Mouse (Mus musculus) heart, embryonic 14.5 days (tissue): ENCODE measurements around the gene Atrip. TPM values are rescaled to one million over a fixed set of nuclear protein-coding genes. Genes with fewer than 3 reads are reported as not detected.

Experiments
- ATAC-seq: fragments of 200-750 bp; cut with Nextera tagmentation; 2 replicates; pipeline ENCODE4 v1.8.0; 2017; ENCODE audit warnings: low read depth, moderate TSS enrichment; ENCODE audit not compliant: insufficient number of reproducible peaks, insufficient read depth, low FRiP score
- H3K27ac ChIP-seq, 2 experiments: fragments of 200-500 bp in 1 of 2; fragments of 300-500 bp in 1 of 2; sonication (generic) in 1 of 2; replicated peaks in 1 of 2; 2 replicates each; pipeline ENCODE4 v1.5.1; 2012 to 2014; ENCODE audit warnings: low read depth in 2 of 2, low read length in 2 of 2, control low read depth in 1 of 2, mild to moderate bottlenecking in 1 of 2, mixed read lengths in 1 of 2; ENCODE audit not compliant: control insufficient read depth in 1 of 2, insufficient read depth in 1 of 2
- H3K27me3 ChIP-seq: fragments of 300-500 bp; sonication (generic); 2 replicates; pipeline ENCODE4 v1.6.1; 2014; ENCODE audit warnings: mild to moderate bottlenecking, low read length, control low read depth; ENCODE audit not compliant: control insufficient read depth, insufficient read depth
- H3K36me3 ChIP-seq: fragments of 300-500 bp; sonication (generic); 2 replicates; pipeline ENCODE4 v1.6.1; 2014; ENCODE audit warnings: mild to moderate bottlenecking, control low read depth, low read length, mixed read lengths; ENCODE audit not compliant: control insufficient read depth, insufficient read depth
- H3K4me1 ChIP-seq, 2 experiments: fragments of 200-500 bp in 1 of 2; fragments of 300-500 bp in 1 of 2; sonication (generic) in 1 of 2; 2 replicates each; pipeline ENCODE4 v1.6.1; 2012 to 2014; ENCODE audit warnings: low read length in 2 of 2, control low read depth in 1 of 2, mixed read lengths in 1 of 2; ENCODE audit not compliant: control insufficient read depth in 2 of 2, insufficient read depth in 2 of 2
- H3K4me2 ChIP-seq: fragments of 300-500 bp; sonication (generic); 2 replicates; pipeline ENCODE4 v1.6.1; 2014; ENCODE audit warnings: mild to moderate bottlenecking, low read length
- H3K4me3 ChIP-seq, 2 experiments: fragments of 200-500 bp in 1 of 2; fragments of 300-500 bp in 1 of 2; sonication (generic) in 1 of 2; 2 replicates each; pipeline ENCODE4 v1.5.1; 2012 to 2014; ENCODE audit warnings: low read length in 2 of 2, mild to moderate bottlenecking in 2 of 2, control low read depth in 1 of 2, low read depth in 1 of 2, moderate library complexity in 1 of 2; ENCODE audit not compliant: control insufficient read depth in 1 of 2, insufficient read depth in 1 of 2
- H3K9ac ChIP-seq: fragments of 300-500 bp; sonication (generic); 2 replicates; pipeline ENCODE4 v1.6.1; 2014; ENCODE audit warnings: mild to moderate bottlenecking, low read length
- H3K9me3 ChIP-seq: fragments of 300-500 bp; sonication (generic); 2 replicates; pipeline ENCODE4 v1.6.1; 2016; ENCODE audit warnings: low read length, control low read depth; ENCODE audit not compliant: control insufficient read depth
- WGBS: fragments of 180-500 bp; shearing (Covaris S2); extraction: QIAGEN DNeasy Blood & Tissue Kit; methylation state at CpG from one replicate; pipeline ENCODE4 v1.1.7; 2014; 5-methylcytosine and 5-hydroxymethylcytosine counted together
- polyA plus RNA-seq: library from polyadenylated mRNA; unstranded; fragments of >200 nt; fragmentation: Nextera tagmentation; extraction: Ambion mirVana; gene quantifications from 2 replicates; pipeline ENCODE4 v1.2.1, GENCODE M21; 2014

The Atrip gene
- polyA plus RNA-seq, 1 experiment from 2014 or later = 17.5 TPM

- ATAC-seq = no peak
- 89% methylated on average over 19 of the region's 19 CpGs for WGBS
These were observed 15.7 kb downstream of the Atrip start for GRCm38 (mm10) chr9:109058006-109058765.

GRCm38 (mm10) chr9:109057543-109057942 is 16.4 kb downstream of the Atrip start:
- Histone ChIP-seq H3K9ac (no peak overlapping the region), H3K27ac (no peak overlapping the region), H3K4me3 (no peak overlapping the region), H3K27me3 (no peaks in the 10 kb centered on the region), H3K4me1 (peaks cover 11 to 24% of the 10 kb centered on the region in 2 experiments), H3K9me3 (no peaks in the 10 kb centered on the region), H3K36me3 (peaks cover 56% of the 10 kb centered on the region), H3K4me2 (no peak overlapping the region)
- WGBS = 86% methylated on average over 5 of the region's 5 CpGs
- ATAC-seq = no peak

More at GRCm38 (mm10) chr9:109058006-109058765, 15.7 kb downstream of the Atrip start:
- Histone ChIP-seq H3K9ac (peak overlapping the region; percentile 77), H3K27me3 (no peaks in the 10 kb centered on the region), H3K4me3 (no peak overlapping the region), H3K9me3 (no peaks in the 10 kb centered on the region), H3K4me2 (peak overlapping the region; percentile 76), H3K36me3 (peaks cover 57% of the 10 kb centered on the region), H3K27ac (peak overlapping the region in 1 of 2 experiments; percentile 92; a peak in 2 of 4 replicates), H3K4me1 (peaks cover 11 to 24% of the 10 kb centered on the region in 2 experiments)

- WGBS = 84% methylated on average over 4 of the region's 4 CpGs
- no peak for ATAC-seq
- Histone ChIP-seq H3K36me3 (peaks cover 58% of the 10 kb centered on the region), H3K4me2 (no peak overlapping the region), H3K27ac (no peak overlapping the region), H3K9ac (no peak overlapping the region; the same call in 1 of the 2 replicates), H3K4me3 (no peak overlapping the region), H3K27me3 (no peaks in the 10 kb centered on the region), H3K9me3 (no peaks in the 10 kb centered on the region), H3K4me1 (peaks cover 11 to 24% of the 10 kb centered on the region in 2 experiments)
These were observed 17.0 kb downstream of the Atrip start for GRCm38 (mm10) chr9:109056916-109057315.

GRCm38 (mm10) chr9:109056081-109056690 is 17.7 kb downstream of the Atrip start:
- no peak overlapping the region for H3K9ac ChIP-seq
- WGBS = 89% methylated on average over 17 of the region's 17 CpGs
- H3K4me1 ChIP-seq = peaks cover 11 to 24% of the 10 kb centered on the region in 2 experiments
- H3K4me3 ChIP-seq = no peak overlapping the region
- H3K9me3 ChIP-seq = no peaks in the 10 kb centered on the region
- H3K36me3 ChIP-seq = peaks cover 60% of the 10 kb centered on the region
- H3K27me3 ChIP-seq = no peaks in the 10 kb centered on the region
- ATAC-seq = no peak
- H3K27ac ChIP-seq = no peak overlapping the region
- H3K4me2 ChIP-seq = no peak overlapping the region

GRCm38 (mm10) chr9:109055271-109056030 is 18.5 kb downstream of the Atrip start:
- H3K27me3 ChIP-seq = no peaks in the 10 kb centered on the region
- H3K27ac ChIP-seq = peak overlapping the region; percentile 45 to 75
- 88% methylated on average over 12 of the region's 12 CpGs for WGBS
- H3K4me2 ChIP-seq = peak overlapping the region; percentile 61
- H3K9ac ChIP-seq = peak overlapping the region; percentile 57
- peaks cover 11 to 24% of the 10 kb centered on the region in 2 experiments for H3K4me1 ChIP-seq
- ATAC-seq = no peak
- H3K36me3 ChIP-seq = peaks cover 59% of the 10 kb centered on the region
- no peaks in the 10 kb centered on the region for H3K9me3 ChIP-seq
- peak overlapping the region; percentile 26 to 33 for H3K4me3 ChIP-seq

GRCm38 (mm10) chr9:109054712-109055111 is 19.2 kb downstream of the Atrip start:
- Histone ChIP-seq H3K4me2 (peak overlapping the region; percentile 61), H3K27ac (peak overlapping the region; percentile 53 to 75), H3K9ac (peak overlapping the region; percentile 57), H3K9me3 (no peaks in the 10 kb centered on the region), H3K4me3 (peak overlapping the region; percentile 26 to 33), H3K27me3 (no peaks in the 10 kb centered on the region), H3K36me3 (peaks cover 56% of the 10 kb centered on the region), H3K4me1 (peaks cover 11 to 24% of the 10 kb centered on the region in 2 experiments)
- 4% methylated on average over 7 of the region's 7 CpGs for WGBS
- ATAC-seq = peak; percentile 70

- H3K9me3 ChIP-seq = no peaks in the 10 kb centered on the region
- peaks cover 11 to 18% of the 10 kb centered on the region in 2 experiments for H3K4me1 ChIP-seq
- no peaks in the 10 kb centered on the region for H3K27me3 ChIP-seq
- no peak overlapping the region for H3K9ac ChIP-seq
- peaks cover 62% of the 10 kb centered on the region for H3K36me3 ChIP-seq
- H3K4me2 ChIP-seq = no peak overlapping the region
- peak overlapping the region in 1 of 2 experiments; percentile 75; a peak in 2 of 4 replicates for H3K27ac ChIP-seq
- no peak for ATAC-seq
- H3K4me3 ChIP-seq = no peak overlapping the region
- WGBS = 75% methylated on average over 6 of the region's 6 CpGs
These were observed 20.1 kb downstream of the Atrip start for GRCm38 (mm10) chr9:109053851-109054250.
